Mouse (Mus musculus): ENCODE data around the gene Prdm16. TPM values are rescaled to one million over a fixed set of nuclear protein-coding genes. Genes with fewer than 3 reads are reported as not detected.

The Prdm16 gene
- polyA plus RNA-seq, 1 experiment, result 6.0 TPM

GRCm38 (mm10) chr4:154439455-154440052 is 197.1 kb downstream of the Prdm16 start:
- no peaks in the 10 kb centered on the region for H3K27me3 ChIP-seq (ENCODE audit: control insufficient read depth, insufficient read depth, low read length)
- no peak for DNase-seq
- H3K27ac ChIP-seq (ENCODE audit: insufficient read depth, low read length), result no peak overlapping the region
- no peak overlapping the region for H3K4me3 ChIP-seq (replicated peaks; ENCODE audit: insufficient read depth, low read depth, low read length)
- 76% methylated on average over 14 of the region's 14 CpGs for WGBS
- H3K4me1 ChIP-seq (ENCODE audit: control insufficient read depth, insufficient read depth, low read length), result no peaks in the 10 kb centered on the region
- TF ChIP-seq CTCF (IDR thresholded peaks at IDR 0.05; ENCODE audit: borderline replicate concordance, insufficient read depth, low read depth, low read length) (no peak), POLR2A (IDR thresholded peaks at IDR 0.05; ENCODE audit: borderline replicate concordance, insufficient read depth, low read length) (no peak)

- no peaks in the 10 kb centered on the region for H3K27me3 ChIP-seq (ENCODE audit: control insufficient read depth, insufficient read depth, low read length)
- DNase-seq, result no peak
- WGBS, result 36% methylated on average over 15 of the region's 15 CpGs
- H3K4me1 ChIP-seq (ENCODE audit: control insufficient read depth, insufficient read depth, low read length), result no peaks in the 10 kb centered on the region
- no peak for TF ChIP-seq CTCF (IDR thresholded peaks at IDR 0.05; ENCODE audit: borderline replicate concordance, insufficient read depth, low read depth, low read length)
- TF ChIP-seq POLR2A (IDR thresholded peaks at IDR 0.05; ENCODE audit: borderline replicate concordance, insufficient read depth, low read length), result no peak
- no peak overlapping the region for H3K27ac ChIP-seq (ENCODE audit: insufficient read depth, low read length)
- no peak overlapping the region for H3K4me3 ChIP-seq (replicated peaks; ENCODE audit: insufficient read depth, low read depth, low read length)
Measured at GRCm38 (mm10) chr4:154438610-154439009, 198.1 kb downstream of the Prdm16 start.

DNA sequence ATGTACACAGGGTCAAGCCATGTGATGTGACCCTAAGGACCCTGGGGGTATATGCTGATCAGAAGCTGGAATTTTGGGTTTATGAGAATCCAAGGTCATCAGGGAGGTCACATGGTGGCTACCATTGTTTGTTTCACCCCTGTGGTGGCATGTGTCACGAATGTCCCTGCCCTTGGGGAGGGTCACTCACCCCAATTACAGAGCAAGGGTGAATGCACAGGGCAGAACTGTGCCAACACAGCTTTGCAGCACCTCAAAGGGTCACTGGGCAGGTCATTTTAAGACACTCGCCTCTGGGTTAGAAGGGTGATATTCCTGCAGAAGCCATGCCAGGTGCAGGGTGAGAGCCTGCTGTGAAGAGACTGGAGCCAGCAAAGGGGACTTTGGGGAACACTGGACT is 206.9 kb downstream of the Prdm16 start:
- H3K27me3 ChIP-seq (ENCODE audit: control insufficient read depth, insufficient read depth, low read length), result no peaks in the 10 kb centered on the region
- WGBS, result 60% methylated on average over 2 of the region's 2 CpGs
- TF ChIP-seq POLR2A (IDR thresholded peaks at IDR 0.05; ENCODE audit: borderline replicate concordance, insufficient read depth, low read length) (no peak), CTCF (IDR thresholded peaks at IDR 0.05; ENCODE audit: borderline replicate concordance, insufficient read depth, low read depth, low read length) (no peak)
- H3K4me3 ChIP-seq (replicated peaks; ENCODE audit: insufficient read depth, low read depth, low read length), result no peak overlapping the region
- no peaks in the 10 kb centered on the region for H3K4me1 ChIP-seq (ENCODE audit: control insufficient read depth, insufficient read depth, low read length)
- H3K27ac ChIP-seq (ENCODE audit: insufficient read depth, low read length), result no peak overlapping the region
- DNase-seq, result no peak

DNA sequence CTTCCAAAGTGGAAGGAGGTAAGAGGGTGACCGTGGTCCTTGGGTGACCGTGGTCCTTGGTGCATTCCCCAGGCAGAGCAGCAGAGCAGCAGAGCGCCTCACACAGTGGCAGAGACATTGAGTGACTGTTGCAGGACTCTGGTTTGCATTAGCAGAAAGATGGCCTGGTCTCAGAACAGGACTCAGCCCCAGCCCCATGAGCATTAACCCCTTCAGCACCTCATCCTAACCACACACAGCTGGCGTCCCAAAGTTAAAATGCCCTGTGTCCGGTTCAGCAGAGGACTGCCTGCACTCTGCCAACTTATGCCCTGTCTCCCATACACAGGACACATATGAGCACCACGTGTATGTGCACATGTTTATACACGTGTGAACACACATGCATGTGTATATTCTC is 209.8 kb downstream of the Prdm16 start:
- H3K4me1 ChIP-seq (ENCODE audit: control insufficient read depth, insufficient read depth, low read length), result no peaks in the 10 kb centered on the region
- WGBS, result 81% methylated on average over 7 of the region's 7 CpGs
- H3K27ac ChIP-seq (ENCODE audit: insufficient read depth, low read length), result no peak overlapping the region
- no peak overlapping the region for H3K4me3 ChIP-seq (replicated peaks; ENCODE audit: insufficient read depth, low read depth, low read length)
- H3K27me3 ChIP-seq (ENCODE audit: control insufficient read depth, insufficient read depth, low read length), result no peaks in the 10 kb centered on the region; the same call in 1 of the 2 replicates
- TF ChIP-seq POLR2A (IDR thresholded peaks at IDR 0.05; ENCODE audit: borderline replicate concordance, insufficient read depth, low read length) (no peak), CTCF (IDR thresholded peaks at IDR 0.05; ENCODE audit: borderline replicate concordance, insufficient read depth, low read depth, low read length) (no peak)
- no peak for DNase-seq

DNA sequence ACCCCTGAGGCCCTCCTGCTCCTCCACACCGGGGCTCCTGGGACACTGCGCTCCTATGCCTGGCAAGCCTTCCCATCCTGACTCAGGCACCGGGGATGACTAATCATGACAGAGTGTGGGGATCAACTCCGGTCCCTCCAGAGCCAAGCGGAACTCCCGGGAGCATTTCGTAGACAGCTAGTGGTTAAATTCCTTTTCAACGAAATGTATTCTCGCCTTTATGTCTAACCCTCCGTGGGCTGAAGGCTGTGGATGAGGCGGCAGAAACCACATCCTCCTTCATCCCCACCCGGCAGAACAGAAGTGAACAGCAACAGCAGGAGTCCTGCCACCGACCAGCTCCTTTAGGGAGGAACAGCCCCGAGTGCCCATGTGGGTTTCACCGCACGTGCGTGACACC is 211.4 kb downstream of the Prdm16 start:
- TF ChIP-seq POLR2A (IDR thresholded peaks at IDR 0.05; ENCODE audit: borderline replicate concordance, insufficient read depth, low read length) (no peak), CTCF (IDR thresholded peaks at IDR 0.05; ENCODE audit: borderline replicate concordance, insufficient read depth, low read depth, low read length) (no peak)
- 55% methylated on average over 17 of the region's 17 CpGs for WGBS
- Histone ChIP-seq H3K27me3 (ENCODE audit: control insufficient read depth, insufficient read depth, low read length) (no peaks in the 10 kb centered on the region; the same call in 1 of the 2 replicates), H3K27ac (ENCODE audit: insufficient read depth, low read length) (no peak overlapping the region), H3K4me3 (replicated peaks; ENCODE audit: insufficient read depth, low read depth, low read length) (no peak overlapping the region), H3K4me1 (ENCODE audit: control insufficient read depth, insufficient read depth, low read length) (no peaks in the 10 kb centered on the region)
- no peak for DNase-seq

- Histone ChIP-seq H3K27ac (ENCODE audit: insufficient read depth, low read length) (no peak overlapping the region), H3K4me3 (replicated peaks; ENCODE audit: insufficient read depth, low read depth, low read length) (no peak overlapping the region), H3K4me1 (ENCODE audit: control insufficient read depth, insufficient read depth, low read length) (no peaks in the 10 kb centered on the region), H3K27me3 (ENCODE audit: control insufficient read depth, insufficient read depth, low read length) (no peaks in the 10 kb centered on the region; the same call in 1 of the 2 replicates)
- no peak for DNase-seq
- no peak for TF ChIP-seq POLR2A (IDR thresholded peaks at IDR 0.05; ENCODE audit: borderline replicate concordance, insufficient read depth, low read length)
- TF ChIP-seq CTCF (IDR thresholded peaks at IDR 0.05; ENCODE audit: borderline replicate concordance, insufficient read depth, low read depth, low read length), result no peak
- WGBS, result 41% methylated on average over 11 of the region's 11 CpGs
Measured at GRCm38 (mm10) chr4:154424681-154425080, 212.0 kb downstream of the Prdm16 start.

- no peaks in the 10 kb centered on the region for H3K4me1 ChIP-seq (ENCODE audit: control insufficient read depth, insufficient read depth, low read length)
- H3K4me3 ChIP-seq (replicated peaks; ENCODE audit: insufficient read depth, low read depth, low read length), result no peak overlapping the region
- no peak overlapping the region for H3K27ac ChIP-seq (ENCODE audit: insufficient read depth, low read length)
- no peak for DNase-seq
- no peaks in the 10 kb centered on the region; the same call in 1 of the 2 replicates for H3K27me3 ChIP-seq (ENCODE audit: control insufficient read depth, insufficient read depth, low read length)
- 15% methylated on average over 10 of the region's 10 CpGs for WGBS
- TF ChIP-seq CTCF (IDR thresholded peaks at IDR 0.05; ENCODE audit: borderline replicate concordance, insufficient read depth, low read depth, low read length) (no peak), POLR2A (IDR thresholded peaks at IDR 0.05; ENCODE audit: borderline replicate concordance, insufficient read depth, low read length) (no peak)
Measured at GRCm38 (mm10) chr4:154422431-154422913, 214.2 kb downstream of the Prdm16 start.

- no peak for DNase-seq
- H3K27me3 ChIP-seq (ENCODE audit: control insufficient read depth, insufficient read depth, low read length), result no peaks in the 10 kb centered on the region; the same call in 1 of the 2 replicates
- TF ChIP-seq POLR2A (IDR thresholded peaks at IDR 0.05; ENCODE audit: borderline replicate concordance, insufficient read depth, low read length) (no peak), CTCF (IDR thresholded peaks at IDR 0.05; ENCODE audit: borderline replicate concordance, insufficient read depth, low read depth, low read length) (no peak)
- 89% methylated on average over 17 of the region's 17 CpGs for WGBS
- H3K27ac ChIP-seq (ENCODE audit: insufficient read depth, low read length), result no peak overlapping the region
- no peaks in the 10 kb centered on the region for H3K4me1 ChIP-seq (ENCODE audit: control insufficient read depth, insufficient read depth, low read length)
- no peak overlapping the region for H3K4me3 ChIP-seq (replicated peaks; ENCODE audit: insufficient read depth, low read depth, low read length)
Measured at GRCm38 (mm10) chr4:154420749-154421148, 215.9 kb downstream of the Prdm16 start.

Measured in cerebellum, adult 2 months (tissue).